Mouse (Mus musculus) olfactory bulb, adult 2 months (tissue): ENCODE measurements at regions not wholly inside any gene's neighbourhood (a gene's known extent, or its start where the extent isn't known, plus 50 kb on each side); places are given as distances from the start of the nearest gene placed in this dataset.

Source experiments
- CTCF ChIP-seq: fragments of 200-500 bp; IDR thresholded peaks from 2 replicates; pipeline ENCODE4 v1.5.1; 2012; ENCODE audit warnings: low read depth, mild to moderate bottlenecking, low read length, moderate library complexity; ENCODE audit not compliant: insufficient read depth
- POLR2A ChIP-seq: fragments of 200-500 bp; IDR thresholded peaks from 2 replicates; pipeline ENCODE4 v1.6.1; 2012; ENCODE audit warnings: mild to moderate bottlenecking, low read depth, low read length, moderate library complexity; ENCODE audit not compliant: insufficient read depth

DNA sequence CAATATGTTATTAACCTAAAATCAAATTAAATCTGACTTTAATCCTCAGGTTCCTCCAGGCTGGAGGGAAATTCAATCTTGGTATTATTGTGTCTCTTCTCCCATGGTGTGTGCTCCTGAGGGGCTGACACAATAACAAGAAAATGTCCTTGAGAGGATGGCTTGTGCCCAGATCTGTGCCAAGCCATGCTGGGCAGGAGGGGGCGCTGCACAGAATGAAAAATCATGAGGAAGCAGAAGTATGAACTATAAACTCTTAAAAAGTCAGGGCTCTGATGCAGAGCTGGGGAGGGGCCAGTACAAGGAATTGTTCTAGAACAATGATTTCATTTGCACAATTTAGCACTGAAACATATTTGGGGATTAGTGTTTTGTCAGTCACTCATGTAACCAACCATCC is 312.5 kb upstream of the Kdm8 start:
- TF ChIP-seq CTCF: no peak
- no peak for TF ChIP-seq POLR2A
